Mouse (Mus musculus) stomach, postnatal 0 days (tissue): ENCODE data around the gene Brox.
"Not testable (repeated sequence)": the region's sequence is repeated elsewhere in the genome, so short reads cannot be mapped to it uniquely, and the experiment has no call there.

ENCODE experiments used
- CTCF ChIP-seq: IDR thresholded peaks from 2 replicates; pipeline ENCODE4 v1.5.1; 2016; ENCODE audit warnings: antibody characterized with exemption, low read depth, mild to moderate bottlenecking, moderate library complexity
- EP300 ChIP-seq: optimal IDR thresholded peaks from 2 replicates; pipeline ENCODE3; 2016; ENCODE audit warnings: antibody characterized with exemption

DNA sequence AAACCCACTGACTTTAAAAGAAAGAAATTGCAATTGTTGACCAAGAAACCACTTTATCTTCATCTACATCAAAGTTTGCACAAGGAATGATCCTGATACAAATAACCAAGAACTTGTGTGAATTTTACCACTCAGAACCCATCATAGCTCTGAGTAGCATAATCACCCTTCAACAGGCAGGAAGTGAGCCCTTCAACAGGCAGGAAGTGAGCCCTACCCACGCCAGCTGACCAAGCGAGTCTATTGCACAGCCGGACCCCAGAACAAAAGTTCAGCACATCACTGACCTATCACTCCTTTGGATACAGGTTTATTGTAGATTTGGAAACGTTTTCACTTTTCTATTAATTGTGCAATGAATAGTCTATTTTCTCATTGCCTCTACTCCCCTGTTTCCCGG lies 25.4 kb upstream of the Brox start:
- TF ChIP-seq EP300, CTCF: not testable (repeated sequence)
